Mouse (Mus musculus): ENCODE data around the gene Ufl1. TPM values are rescaled to one million over a fixed set of nuclear protein-coding genes. Genes with fewer than 3 reads are reported as not detected.
"Not testable (repeated sequence)": the region's sequence is repeated elsewhere in the genome, so short reads cannot be mapped to it uniquely, and the experiment has no call there.

The Ufl1 gene
- polyA plus RNA-seq, 1 experiment from 2014 or later, result 36.5 TPM

GRCm38 (mm10) chr4:25233767-25234166 is 47.9 kb downstream of the Ufl1 start:
- not testable (repeated sequence) for ATAC-seq (ENCODE audit: low FRiP score); H3K9me3 ChIP-seq; H3K36me3 ChIP-seq; H3K4me3 ChIP-seq; H3K9ac ChIP-seq; H3K27ac ChIP-seq; H3K4me1 ChIP-seq (replicated peaks); H3K4me2 ChIP-seq; H3K27me3 ChIP-seq
- 89% methylated on average over 1 of the region's 1 CpGs for WGBS

DNA sequence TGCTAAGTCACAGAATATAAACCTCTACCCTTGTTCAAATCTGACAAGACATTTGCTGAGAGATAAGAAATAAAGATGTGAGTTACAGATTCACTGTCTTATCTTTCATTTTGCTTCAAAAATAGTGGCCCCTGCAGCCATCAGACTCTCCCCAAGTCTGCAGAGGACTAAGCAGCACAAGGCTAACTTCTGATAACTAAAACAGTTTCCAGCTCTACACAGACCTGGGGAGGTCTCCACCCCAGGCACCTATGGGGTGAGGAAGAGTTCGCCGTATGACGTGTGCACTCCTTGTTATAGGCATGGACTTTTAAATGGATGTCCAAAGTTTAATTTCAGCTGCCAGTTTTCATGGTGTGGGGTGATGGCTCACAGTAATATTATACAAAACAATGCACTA is 49.1 kb downstream of the Ufl1 start:
- H3K4me1 ChIP-seq (replicated peaks), result no peaks in the 10 kb centered on the region
- no peak overlapping the region for H3K4me3 ChIP-seq
- ATAC-seq (ENCODE audit: low FRiP score), result no peak
- H3K36me3 ChIP-seq, result no peaks in the 10 kb centered on the region
- no peak overlapping the region for H3K9ac ChIP-seq
- WGBS, result 94% methylated on average over 3 of the region's 3 CpGs
- no peaks in the 10 kb centered on the region for H3K27me3 ChIP-seq
- no peaks in the 10 kb centered on the region for H3K9me3 ChIP-seq
- no peak overlapping the region for H3K27ac ChIP-seq
- no peak overlapping the region for H3K4me2 ChIP-seq

GRCm38 (mm10) chr4:25227527-25227926 is 54.1 kb downstream of the Ufl1 start:
- 17% methylated on average over 1 of the region's 1 CpGs for WGBS
- Histone ChIP-seq H3K4me3 (no peak overlapping the region), H3K4me2 (no peak overlapping the region), H3K36me3 (no peaks in the 10 kb centered on the region), H3K27ac (no peak overlapping the region), H3K9ac (no peak overlapping the region), H3K27me3 (no peaks in the 10 kb centered on the region), H3K9me3 (no peaks in the 10 kb centered on the region), H3K4me1 (replicated peaks) (no peaks in the 10 kb centered on the region)
- ATAC-seq (ENCODE audit: low FRiP score), result no peak

DNA sequence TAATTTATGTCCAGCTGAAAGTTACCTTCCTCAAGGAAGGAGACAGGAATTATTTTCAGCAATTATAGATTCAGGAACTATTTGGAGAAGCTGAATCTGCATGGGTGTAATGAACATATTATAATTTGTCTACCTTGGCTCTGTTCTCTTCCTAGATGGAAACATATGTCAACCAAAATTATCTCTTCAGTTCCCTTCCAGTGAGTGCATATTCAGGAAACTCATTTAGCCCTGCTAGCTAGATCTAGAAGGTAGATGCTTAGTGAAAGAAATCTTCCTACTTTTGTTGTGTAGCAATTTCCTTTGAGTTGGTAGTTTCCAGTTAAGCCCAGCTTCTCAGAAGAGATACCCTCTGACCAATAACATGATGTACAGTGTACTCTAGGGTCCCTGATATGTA is 59.7 kb downstream of the Ufl1 start:
- H3K36me3 ChIP-seq, result no peaks in the 10 kb centered on the region
- H3K4me3 ChIP-seq, result no peak overlapping the region
- no peak overlapping the region for H3K9ac ChIP-seq
- H3K4me1 ChIP-seq (replicated peaks), result no peaks in the 10 kb centered on the region
- H3K9me3 ChIP-seq, result no peaks in the 10 kb centered on the region
- H3K4me2 ChIP-seq, result no peak overlapping the region
- H3K27me3 ChIP-seq, result no peaks in the 10 kb centered on the region
- H3K27ac ChIP-seq, result no peak overlapping the region
- no peak for ATAC-seq (ENCODE audit: low FRiP score)

DNA sequence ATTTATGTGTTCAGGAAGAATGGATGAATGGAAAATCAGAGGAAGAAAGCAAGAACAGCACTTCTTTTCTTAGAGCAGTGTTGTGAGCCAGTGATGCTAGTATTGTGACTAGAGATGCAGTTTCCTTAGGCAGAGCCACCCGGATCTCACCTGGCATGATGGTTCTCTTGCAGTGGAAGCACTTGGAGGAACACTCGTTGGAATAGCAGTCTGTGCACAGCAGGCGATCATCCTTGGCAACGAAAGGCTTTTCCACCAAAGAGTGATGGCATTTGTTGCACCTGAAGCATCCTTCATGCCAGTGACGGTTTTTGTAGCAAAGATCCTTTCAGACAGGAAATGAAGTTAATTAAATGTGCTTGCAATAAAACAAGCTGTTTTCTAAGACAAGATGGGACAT is 68.2 kb downstream of the Ufl1 start:
- Histone ChIP-seq H3K9me3 (no peaks in the 10 kb centered on the region), H3K4me1 (replicated peaks) (no peaks in the 10 kb centered on the region), H3K27ac (no peak overlapping the region), H3K4me3 (no peak overlapping the region), H3K27me3 (no peaks in the 10 kb centered on the region), H3K9ac (no peak overlapping the region), H3K4me2 (no peak overlapping the region), H3K36me3 (no peaks in the 10 kb centered on the region)
- WGBS, result 56% methylated on average over 5 of the region's 5 CpGs
- no peak for ATAC-seq (ENCODE audit: low FRiP score)

DNA sequence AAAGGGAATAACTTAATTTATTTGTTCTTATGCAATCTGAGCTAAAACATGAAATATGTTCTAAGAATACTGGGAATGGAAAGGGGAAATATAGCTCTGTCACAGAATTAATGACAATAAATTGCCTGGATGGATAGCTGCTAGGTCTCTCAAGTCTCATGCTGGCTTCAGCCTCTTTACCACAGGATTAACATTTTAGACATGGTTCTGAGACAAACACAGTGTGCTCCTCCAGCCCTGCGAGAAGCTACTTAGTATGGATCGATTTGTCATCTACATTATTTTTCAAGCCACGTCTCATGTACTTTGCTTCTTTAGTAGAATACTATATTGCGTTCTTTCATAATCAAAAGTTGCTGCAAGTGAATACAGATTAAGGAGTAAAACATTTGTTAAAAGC is 75.5 kb downstream of the Ufl1 start:
- Histone ChIP-seq H3K4me2 (no peak overlapping the region), H3K9ac (no peak overlapping the region), H3K9me3 (no peaks in the 10 kb centered on the region), H3K27ac (no peak overlapping the region), H3K4me3 (no peak overlapping the region), H3K27me3 (no peaks in the 10 kb centered on the region), H3K4me1 (replicated peaks) (no peaks in the 10 kb centered on the region), H3K36me3 (no peaks in the 10 kb centered on the region)
- ATAC-seq (ENCODE audit: low FRiP score), result no peak
- WGBS, result 79% methylated on average over 4 of the region's 4 CpGs

Other genes starting within 250 kb of the Ufl1 start
- not detected in 2 replicates for gene Fhl5, start 38.9 kb downstream of the Ufl1 start, polyA plus RNA-seq (2015; fragmentation: Nextera tagmentation; extraction: Ambion mirVana)

Data from hindbrain, embryonic 13.5 days (tissue).